8 mouse cellular contexts compared by ENCODE assay signal in the genomic region with DNA sequence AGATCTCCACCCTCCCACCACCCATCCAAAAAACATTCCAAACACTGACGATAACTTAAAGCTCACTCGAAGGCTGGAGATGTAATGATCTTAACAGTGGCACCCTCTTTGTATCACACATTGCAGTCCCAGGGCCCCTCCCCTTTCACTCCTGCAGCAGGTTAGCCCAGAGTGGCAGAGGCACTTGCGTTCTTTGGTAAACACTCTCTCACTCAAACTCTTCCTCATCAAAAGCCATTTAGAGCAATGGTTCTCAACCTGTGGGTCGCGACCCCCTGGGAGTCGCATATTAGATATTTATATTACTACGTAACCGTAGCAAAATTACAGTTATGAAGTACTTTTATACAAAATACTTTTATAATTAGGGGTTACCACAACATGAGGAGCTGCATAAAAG. TPM values are rescaled to one million over a fixed set of nuclear protein-coding genes. Genes with fewer than 3 reads are reported as not detected.
DNase-seq lines count a peak whose midpoint lies in the region; ATAC-seq and TF ChIP-seq lines count a peak whose summit lies in the region.

No protein-coding gene starts in this region.

- no peak for ATAC-seq in heart, postnatal 0 days (ENCODE audit: insufficient read depth, low read depth)
- ATAC-seq in liver, embryonic 16.5 days (ENCODE audit: low read depth), result peak; percentile 59
- ATAC-seq in neural tube, embryonic 15.5 days (ENCODE audit: low FRiP score), result no peak

- H3K27me3 ChIP-seq in heart, postnatal 0 days (ENCODE audit: control insufficient read depth, insufficient read depth, low read length), result no peaks in the 10 kb centered on the region
- no peaks in the 10 kb centered on the region for H3K27me3 ChIP-seq in liver, embryonic 16.5 days (ENCODE audit: control insufficient read depth, insufficient read depth, low read depth, low read length)
- no peaks in the 10 kb centered on the region for H3K27me3 ChIP-seq in neural tube, embryonic 15.5 days (replicated peaks)

- no peaks in the 10 kb centered on the region for H3K36me3 ChIP-seq in heart, postnatal 0 days (replicated peaks; ENCODE audit: control insufficient read depth, insufficient read depth, low read length)
- no peaks in the 10 kb centered on the region for H3K36me3 ChIP-seq in liver, embryonic 16.5 days (ENCODE audit: control insufficient read depth, insufficient read depth)
- H3K36me3 ChIP-seq in neural tube, embryonic 15.5 days, result no peaks in the 10 kb centered on the region

- H3K4me1 ChIP-seq in heart, postnatal 0 days (ENCODE audit: control insufficient read depth, insufficient read depth), result 0 out of 2 replicates have a peak, but pooled peaks cover 5% of the 10 kb centered on the region
- peaks cover 12% of the 10 kb centered on the region for H3K4me1 ChIP-seq in liver, embryonic 16.5 days (ENCODE audit: control insufficient read depth, low read depth, low read length)
- H3K4me1 ChIP-seq in neural tube, embryonic 15.5 days, result peaks cover 12% of the 10 kb centered on the region

- no peak for TF ChIP-seq CTCF in heart, postnatal 0 days (IDR thresholded peaks at IDR 0.05; ENCODE audit: low read depth)

- H3K4me3 ChIP-seq in heart, postnatal 0 days (ENCODE audit: low read depth, low read length), result peak overlapping the region; percentile 76
- H3K4me3 ChIP-seq in liver, embryonic 16.5 days (ENCODE audit: low read depth, low read length), result peak overlapping the region; percentile 79
- H3K4me3 ChIP-seq in neural tube, embryonic 15.5 days (replicated peaks), result peak overlapping the region; percentile 83

- H3K4me2 ChIP-seq in heart, postnatal 0 days (ENCODE audit: low read depth, low read length), result peak overlapping the region; percentile 86
- H3K4me2 ChIP-seq in liver, embryonic 16.5 days (ENCODE audit: low read depth, low read length), result peak overlapping the region; percentile 88
- H3K4me2 ChIP-seq in neural tube, embryonic 15.5 days, result peak overlapping the region; percentile 90

- peak; percentile 10 for DNase-seq in kidney, adult 18-20 months
- no peak for DNase-seq in kidney, postnatal 14 days
- peak; percentile 40 for DNase-seq in T-cell, adult 2 months (ENCODE audit: low spot score)
- peak; percentile 30 for DNase-seq in heart, postnatal 0 days (ENCODE audit: low spot score)
- no peak for DNase-seq in adipocyte (ENCODE audit: low spot score)
- no peak for DNase-seq in cerebellum, adult 9-10 months

- no peaks in the 10 kb centered on the region for H3K9me3 ChIP-seq in heart, postnatal 0 days (replicated peaks; ENCODE audit: control insufficient read depth, low read length)
- H3K9me3 ChIP-seq in liver, embryonic 16.5 days (replicated peaks; ENCODE audit: control insufficient read depth, low read length), result no peaks in the 10 kb centered on the region
- no peaks in the 10 kb centered on the region for H3K9me3 ChIP-seq in neural tube, embryonic 15.5 days (replicated peaks)

- H3K27ac ChIP-seq in heart, postnatal 0 days (ENCODE audit: low read depth), result no peak overlapping the region
- H3K27ac ChIP-seq in liver, embryonic 16.5 days (ENCODE audit: low read length), result no peak overlapping the region; the same call in 1 of the 2 replicates
- H3K27ac ChIP-seq in neural tube, embryonic 15.5 days (replicated peaks), result no peak overlapping the region

- no peak for TF ChIP-seq EP300 in heart, postnatal 0 days (IDR thresholded peaks at IDR 0.05; ENCODE audit: low read depth)

- H3K9ac ChIP-seq in heart, postnatal 0 days (replicated peaks; ENCODE audit: low read depth, low read length), result peak overlapping the region; percentile 63
- H3K9ac ChIP-seq in liver, embryonic 16.5 days (ENCODE audit: low read depth, low read length), result peak overlapping the region; percentile 89
- H3K9ac ChIP-seq in neural tube, embryonic 15.5 days (replicated peaks), result peak overlapping the region; percentile 76

- WGBS in heart, postnatal 0 days, result 35% methylated on average over 8 of the region's 8 CpGs
- 31% methylated on average over 8 of the region's 8 CpGs for WGBS in liver, embryonic 16.5 days (ENCODE audit: insufficient replicate concordance)
- WGBS in neural tube, embryonic 15.5 days, result 45% methylated on average over 8 of the region's 8 CpGs

RNA-seq across cellular contexts. Expression of a gene that starts 1.1 kb away (rescaled TPM):
- total RNA-seq in heart, postnatal 0 days (2014; rRNA removed; ENCODE audit: low replicate concordance), result 20.4 and 39.5 TPM in 2 replicates
- 27.9 and 30.3 TPM in 2 replicates for polyA plus RNA-seq in heart, postnatal 0 days (2015; fragmentation: Nextera tagmentation; extraction: Ambion mirVana)
- 10.8 and 12.9 TPM in 2 replicates for polyA plus RNA-seq in liver, embryonic 16.5 days (2015; fragmentation: Nextera tagmentation; extraction: Ambion mirVana)
- polyA plus RNA-seq in neural tube, embryonic 15.5 days (2015; fragmentation: Nextera tagmentation; extraction: Ambion mirVana), result 50.8 and 61.3 TPM in 2 replicates

Comparison
In these comparisons a context has a peak if more than half of its experiments do, and no peak if none do; other contexts are left out.
1. DNase-seq: peak in kidney, adult 18-20 months (single experiment), T-cell, adult 2 months (single experiment) and heart, postnatal 0 days (single experiment); none in kidney, postnatal 14 days (single experiment), adipocyte (single experiment) and cerebellum, adult 9-10 months (single experiment).
2. Peak in every context shown above with its lines, with median percentiles within 50 percentile points of each other: H3K4me2 ChIP-seq, H3K4me3 ChIP-seq and H3K9ac ChIP-seq.